Mouse (Mus musculus) lung, postnatal 0 days (tissue): ENCODE measurements around the gene Adcy10. TPM values are rescaled to one million over a fixed set of nuclear protein-coding genes. Genes with fewer than 3 reads are reported as not detected.
A peak's percentile ranks its signal among the peaks of the same experiment; 100 is the strongest.

Experiments
- ATAC-seq: fragments of 200-750 bp; cut with Nextera tagmentation; 2 replicates; pipeline ENCODE4 v1.8.0; 2017; ENCODE audit warnings: moderate library complexity
- DNase-seq: peaks from one replicate; pipeline ENCODE4 v3.0.0-alpha.2; 2016; ENCODE audit warnings: low spot score
- H3K27ac ChIP-seq: fragments of 300-500 bp; sonication (generic); 2 replicates; pipeline ENCODE4 v1.5.1; 2014; ENCODE audit warnings: antibody characterized with exemption, mild to moderate bottlenecking, low read length, mixed read lengths
- H3K27me3 ChIP-seq: fragments of 300-500 bp; sonication (generic); replicated peaks from 2 replicates; pipeline ENCODE4 v1.6.1; 2014; ENCODE audit warnings: low read length, mixed read lengths; ENCODE audit not compliant: insufficient read depth
- H3K36me3 ChIP-seq: fragments of 300-500 bp; sonication (generic); 2 replicates; pipeline ENCODE4 v1.6.1; 2014; ENCODE audit warnings: low read length, mixed read lengths; ENCODE audit not compliant: insufficient read depth
- H3K4me1 ChIP-seq: fragments of 300-500 bp; sonication (generic); 2 replicates; pipeline ENCODE4 v1.6.1; 2014; ENCODE audit warnings: antibody characterized with exemption, low read depth, low read length, mixed read lengths; ENCODE audit not compliant: insufficient read depth
- H3K4me2 ChIP-seq: fragments of 300-500 bp; sonication (generic); replicated peaks from 2 replicates; pipeline ENCODE4 v1.6.1; 2014; ENCODE audit warnings: low read depth, mild to moderate bottlenecking, low read length, moderate library complexity, mixed read lengths
- H3K4me3 ChIP-seq: fragments of 300-500 bp; sonication (generic); 2 replicates; pipeline ENCODE4 v1.5.1; 2014; ENCODE audit warnings: low read depth, low read length
- H3K9ac ChIP-seq: fragments of 300-500 bp; sonication (generic); replicated peaks from 2 replicates; pipeline ENCODE4 v1.6.1; 2014; ENCODE audit warnings: low read depth, mild to moderate bottlenecking
- H3K9me3 ChIP-seq: fragments of 300-500 bp; sonication (generic); 2 replicates; pipeline ENCODE4 v1.6.1; 2016; ENCODE audit warnings: low read length, mixed read lengths
- CTCF ChIP-seq: IDR thresholded peaks from 2 replicates; pipeline ENCODE4 v1.5.1; 2016; ENCODE audit warnings: antibody characterized with exemption, mild to moderate bottlenecking
- EP300 ChIP-seq: IDR thresholded peaks from 2 replicates; pipeline ENCODE4 v1.6.1; 2016; ENCODE audit warnings: antibody characterized with exemption, mild to moderate bottlenecking, control low read depth
- WGBS: fragments of 180-500 bp; shearing (Covaris S2); extraction: QIAGEN DNeasy Blood & Tissue Kit; methylation state at CpG from one replicate; pipeline ENCODE4 v1.1.7; 2014; 5-methylcytosine and 5-hydroxymethylcytosine counted together
- polyA plus RNA-seq: library from polyadenylated mRNA; unstranded; fragments of >200 nt; fragmentation: Nextera tagmentation; extraction: Ambion mirVana; gene quantifications from 2 replicates; pipeline ENCODE4 v1.2.1, GENCODE M21; 2015

Gene Adcy10
- not detected in 2 replicates for polyA plus RNA-seq

DNA sequence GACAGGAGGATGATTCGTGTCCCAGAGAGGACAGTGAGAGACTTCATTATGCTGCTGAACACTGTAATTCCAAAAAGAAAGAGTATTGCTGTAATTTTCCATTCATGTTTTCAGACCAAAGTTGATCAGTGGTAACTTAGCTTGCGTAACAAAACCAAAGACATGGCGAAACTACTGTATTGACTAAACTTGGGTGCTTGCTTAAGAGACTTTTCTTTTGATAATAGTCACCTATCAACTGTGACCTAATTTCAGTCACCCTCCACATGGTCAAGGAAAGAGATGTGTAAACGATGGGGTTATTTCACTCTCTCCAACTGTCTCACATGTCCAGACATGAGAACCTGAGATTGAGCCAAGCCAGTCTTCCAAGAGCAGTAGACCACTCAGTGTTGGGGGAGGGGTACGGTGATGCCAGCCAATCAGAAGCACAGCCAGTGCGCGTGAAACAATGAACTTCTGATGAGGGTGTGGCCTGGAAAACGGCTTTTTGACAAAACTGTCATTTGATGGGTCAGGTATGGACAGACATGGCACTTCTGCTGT, at the start of gene Adcy10:
Adcy10 (plus strand) TSS at position 496 of the 546 bp plus-strand sequence.
- no peak within 1 kb of the TSS for H3K27ac ChIP-seq
- TF ChIP-seq CTCF = no peak
- TF ChIP-seq EP300 = no peak
- ATAC-seq = no peak
- DNase-seq = peak; percentile 32
- no peaks in the 10 kb centered on the region for H3K9me3 ChIP-seq
- no peak within 1 kb of the TSS for H3K4me2 ChIP-seq
- H3K4me3 ChIP-seq = no peak within 1 kb of the TSS
- H3K27me3 ChIP-seq = no peaks in the 10 kb centered on the region
- no peak within 1 kb of the TSS for H3K9ac ChIP-seq
- H3K36me3 ChIP-seq = peaks cover 9% of the 10 kb centered on the region; the same call in 1 of the 2 replicates
- 81% methylated on average over 8 of the region's 8 CpGs for WGBS
- H3K4me1 ChIP-seq = no peaks in the 10 kb centered on the region

DNA sequence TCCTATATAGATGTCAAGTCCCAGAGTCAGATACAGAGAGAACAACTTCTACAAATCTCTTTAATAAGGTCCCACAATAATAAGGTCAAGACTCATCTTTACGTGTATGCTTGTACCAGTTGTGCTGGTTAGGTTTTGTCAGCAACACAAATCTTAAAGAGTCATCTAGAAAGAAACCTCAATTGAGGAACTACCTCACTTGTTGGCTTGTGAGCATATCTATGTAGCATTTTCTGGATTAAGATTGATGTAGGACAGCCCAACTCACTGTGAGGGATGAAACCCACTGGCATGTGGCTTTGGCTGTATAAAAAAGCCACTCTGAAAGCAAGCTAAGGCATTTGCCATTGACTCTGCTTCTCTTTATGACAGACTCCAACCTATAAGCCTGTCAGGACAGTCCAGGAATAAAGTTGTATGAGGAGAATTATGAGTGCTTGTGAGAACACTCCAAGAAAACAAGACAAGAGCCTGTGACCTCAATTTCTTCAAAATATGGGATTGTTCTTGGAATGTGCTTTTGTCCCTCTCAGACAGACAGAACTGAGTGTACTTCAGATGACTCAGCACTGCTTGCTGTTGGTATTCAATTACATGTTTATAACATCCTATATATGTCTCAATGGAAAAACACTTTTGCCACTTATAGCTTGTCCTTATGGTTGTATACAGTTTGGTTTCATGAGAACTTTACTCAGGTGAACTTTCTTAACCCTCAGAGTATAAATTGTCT, 46.5 kb upstream of the Adcy10 start:
- no peak for TF ChIP-seq CTCF
- no peak for TF ChIP-seq EP300
- 89% methylated on average over 1 of the region's 1 CpGs for WGBS

DNA sequence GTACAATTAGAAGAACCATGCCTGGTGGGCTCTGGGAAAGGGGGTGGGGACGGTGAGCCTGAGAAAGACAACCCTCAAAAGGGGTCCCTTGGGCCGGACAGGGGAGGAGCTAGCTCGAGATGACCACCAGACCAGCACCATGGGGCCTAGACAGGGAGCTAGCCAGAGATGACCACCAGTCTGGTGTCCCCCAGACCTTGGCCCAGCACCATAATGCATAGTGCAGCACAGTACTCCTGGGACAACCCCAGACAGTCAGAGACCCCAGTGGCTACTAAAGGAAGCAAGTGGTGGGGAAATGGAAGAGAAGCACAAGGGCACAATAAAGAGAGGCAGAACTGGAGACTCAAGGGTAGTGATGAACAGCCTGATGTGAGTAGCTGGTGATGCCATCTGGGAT, 44.2 kb upstream of the Adcy10 start:
- no peaks in the 10 kb centered on the region for H3K9me3 ChIP-seq
- no peak overlapping the region for H3K27ac ChIP-seq
- H3K9ac ChIP-seq = no peak overlapping the region
- no peaks in the 10 kb centered on the region for H3K4me1 ChIP-seq
- H3K4me3 ChIP-seq = no peak overlapping the region
- TF ChIP-seq CTCF (no peak), EP300 (no peak)
- no peak for DNase-seq
- H3K4me2 ChIP-seq = no peak overlapping the region
- no peaks in the 10 kb centered on the region for H3K36me3 ChIP-seq
- no peak for ATAC-seq
- no peaks in the 10 kb centered on the region for H3K27me3 ChIP-seq
- WGBS = 72% methylated on average over 3 of the region's 3 CpGs

More for the DNA sequence above, 46.5 kb upstream of the Adcy10 start:
- no peak overlapping the region for H3K9ac ChIP-seq
- no peak overlapping the region for H3K4me3 ChIP-seq
- ATAC-seq (no peak), DNase-seq (no peak)
- H3K9me3 ChIP-seq = no peaks in the 10 kb centered on the region
- no peaks in the 10 kb centered on the region for H3K4me1 ChIP-seq
- H3K27me3 ChIP-seq = no peaks in the 10 kb centered on the region
- no peak overlapping the region for H3K27ac ChIP-seq
- no peaks in the 10 kb centered on the region for H3K36me3 ChIP-seq
- no peak overlapping the region for H3K4me2 ChIP-seq

DNA sequence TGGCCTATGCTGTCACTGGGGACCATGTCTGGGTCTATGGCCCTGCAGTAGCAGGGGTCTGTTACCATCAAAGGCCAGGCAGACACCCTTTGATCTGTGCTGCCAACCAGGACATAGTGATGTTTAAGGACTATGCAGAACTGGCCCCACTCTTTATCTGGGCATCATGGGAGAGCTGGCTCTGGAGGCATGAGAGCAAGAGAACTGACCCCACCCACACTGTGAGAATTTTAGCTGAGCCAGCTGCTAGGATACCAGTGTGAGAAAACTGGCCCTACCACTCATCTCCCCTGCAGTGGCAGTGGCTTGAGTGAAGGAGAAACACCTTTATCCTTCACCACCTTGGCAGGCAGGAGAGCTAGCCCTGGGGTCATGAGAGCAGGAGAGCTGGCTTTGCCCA, 43.8 kb upstream of the Adcy10 start:
- Histone ChIP-seq H3K9me3 (no peaks in the 10 kb centered on the region), H3K9ac (no peak overlapping the region), H3K36me3 (no peaks in the 10 kb centered on the region), H3K4me1 (no peaks in the 10 kb centered on the region), H3K27me3 (no peaks in the 10 kb centered on the region), H3K4me3 (no peak overlapping the region), H3K27ac (no peak overlapping the region), H3K4me2 (no peak overlapping the region)
- ATAC-seq = no peak; the same call in 1 of the 2 replicates
- TF ChIP-seq CTCF (no peak), EP300 (no peak)
- no peak for DNase-seq

DNA sequence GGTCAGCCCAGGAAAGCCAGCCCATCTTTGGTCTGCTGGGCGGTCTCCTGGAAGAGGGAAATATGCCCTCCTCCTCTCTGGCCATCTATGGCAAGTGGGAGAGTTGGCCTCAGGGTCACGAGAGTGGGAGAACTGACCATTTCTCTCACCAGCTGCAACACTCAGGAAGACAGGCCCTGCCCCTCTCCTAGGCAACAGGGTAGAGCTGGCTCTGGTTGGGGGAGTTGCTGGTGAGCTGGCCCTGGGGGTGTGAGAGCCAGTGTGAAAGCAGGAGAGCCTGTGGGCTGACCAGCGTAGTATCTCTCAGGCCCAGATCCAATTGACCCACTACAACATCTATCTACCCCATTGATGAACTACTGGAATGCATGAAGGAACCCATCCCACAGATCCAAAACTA, 43.3 kb upstream of the Adcy10 start:
- DNase-seq = no peak
- H3K27ac ChIP-seq = no peak overlapping the region
- H3K27me3 ChIP-seq = no peaks in the 10 kb centered on the region
- no peak for TF ChIP-seq EP300
- no peak for TF ChIP-seq CTCF
- H3K9me3 ChIP-seq = no peaks in the 10 kb centered on the region
- H3K4me2 ChIP-seq = no peak overlapping the region
- ATAC-seq = no peak
- H3K4me3 ChIP-seq = no peak overlapping the region
- H3K36me3 ChIP-seq = no peaks in the 10 kb centered on the region
- H3K4me1 ChIP-seq = no peaks in the 10 kb centered on the region
- WGBS = 76% methylated on average over 3 of the region's 3 CpGs
- H3K9ac ChIP-seq = no peak overlapping the region

DNA sequence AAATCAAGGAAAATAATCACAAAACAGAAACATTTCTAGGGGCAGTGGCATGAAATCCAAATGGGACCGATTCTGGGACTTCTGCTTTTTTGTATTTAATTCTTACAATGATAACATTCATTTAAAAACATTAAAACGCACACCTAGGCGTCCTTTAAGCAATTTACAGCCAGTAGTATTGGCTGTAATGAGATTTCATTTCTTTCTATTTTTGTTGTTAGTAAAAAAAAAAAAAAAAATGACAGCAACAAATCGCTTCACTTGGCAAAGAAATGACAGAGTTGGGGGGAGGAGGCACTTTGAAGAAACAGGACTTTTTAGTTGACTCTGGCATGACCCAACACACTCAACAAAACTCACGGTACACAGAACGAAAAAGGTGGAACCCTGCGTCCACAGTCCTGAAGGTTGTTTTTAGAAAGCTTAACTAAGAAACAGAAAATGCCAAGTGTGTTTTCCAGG, 25.9 kb upstream of the Adcy10 start:
- H3K27ac ChIP-seq = peak overlapping the region; percentile 97
- WGBS = 16% methylated on average over 7 of the region's 7 CpGs
- no peak for ATAC-seq
- peak overlapping the region; percentile 86 for H3K9ac ChIP-seq
- H3K4me3 ChIP-seq = peak overlapping the region; percentile 96
- DNase-seq = no peak
- no peaks in the 10 kb centered on the region for H3K9me3 ChIP-seq
- TF ChIP-seq EP300 (peak; percentile 18; the same call in 1 of the 2 replicates), CTCF (no peak)
- no peaks in the 10 kb centered on the region; the same call in 1 of the 2 replicates for H3K4me1 ChIP-seq
- H3K4me2 ChIP-seq = peak overlapping the region; percentile 86
- H3K27me3 ChIP-seq = no peaks in the 10 kb centered on the region
- H3K36me3 ChIP-seq = no peaks in the 10 kb centered on the region
